Mouse (Mus musculus) layer of hippocampus, postnatal 14 days (tissue): ENCODE data around the gene Ptprm. TPM values are rescaled to one million over a fixed set of nuclear protein-coding genes. Genes with fewer than 3 reads are reported as not detected.

Source experiments
- microRNA-seq, 2 experiments: library from miRNA; unstranded; fragments of <30 nt; microRNA quantifications; one replicate each; pipeline ENCODE4 v1.2.0; 2021
- total RNA-seq, 2 experiments: library from RNA; stranded (reverse); gene quantifications; 2 replicates each; pipeline ENCODE4 v1.2.3; 2021

Ptprm gene
- total RNA-seq, 2 experiments from 2014 or later, result 27.7 TPM

Small RNA genes within 50 kb of the gene (microRNA-seq; reads per million reads assigned to microRNA genes)
- 0 to 0.45 reads per million in 2 experiments for gene Mir5709
